ENCODE assay signal across 11 mouse cellular contexts in the genomic region with DNA sequence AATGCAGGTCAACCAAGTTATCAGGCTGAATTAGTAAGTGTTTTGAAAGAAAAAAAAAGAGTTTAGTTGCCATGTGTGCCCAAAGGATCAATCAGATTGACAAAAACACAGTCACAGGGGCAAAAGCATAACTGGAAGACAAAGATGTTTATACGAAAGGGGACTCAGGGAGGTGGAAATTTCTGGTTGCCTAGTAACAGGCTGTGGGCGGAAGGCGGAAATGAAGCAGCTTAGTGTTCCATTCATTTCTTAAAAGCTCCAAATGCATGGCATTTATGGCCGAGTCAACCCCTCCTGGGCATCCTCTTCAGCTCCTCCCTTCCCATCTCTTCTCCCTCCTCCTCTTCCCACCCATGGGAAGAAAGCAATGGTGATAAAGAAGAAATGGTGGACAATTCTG. TPM values are rescaled to one million over a fixed set of nuclear protein-coding genes. Genes with fewer than 3 reads are reported as not detected.
DNase-seq lines count a peak whose midpoint lies in the region; ATAC-seq and TF ChIP-seq lines count a peak whose summit lies in the region.
"Had no signal": no experiment of that assay in that cellular context is flagged by ENCODE, and none has a peak within 500 bp of the region (broad histone marks: within the 10 kb centered on the region; RNA-seq: fewer than 3 reads in every experiment).

No protein-coding gene starts in this region.

- H3K9ac ChIP-seq in forebrain, embryonic 11.5 days (ENCODE audit: low read length) = no peak overlapping the region
- no peak overlapping the region for H3K9ac ChIP-seq in liver, embryonic 12.5 days
- H3K9ac ChIP-seq: limb, embryonic 12.5 days had no signal

- no peaks in the 10 kb centered on the region for H3K9me3 ChIP-seq in forebrain, embryonic 11.5 days (ENCODE audit: control insufficient read depth, low read length)
- H3K9me3 ChIP-seq in liver, embryonic 12.5 days (replicated peaks) = no peaks in the 10 kb centered on the region
- H3K9me3 ChIP-seq: limb, embryonic 12.5 days had no signal

- peak; percentile 77 for ATAC-seq in forebrain, embryonic 11.5 days (replicated peaks; ENCODE audit: low FRiP score)
- no peak for ATAC-seq in liver, embryonic 12.5 days

- no peak for TF ChIP-seq CTCF in left cerebral cortex, adult 2 months (IDR thresholded peaks at IDR 0.05)

- intact Hi-C loops in left cerebral cortex, adult 2 months (cut with DNase I) = no loop called here
- intact Hi-C loops in left cerebral cortex, postnatal 4 days (cut with DNase I) = no loop called here

- H3K4me1 ChIP-seq in forebrain, embryonic 11.5 days (replicated peaks; ENCODE audit: control insufficient read depth, insufficient read depth, low read length) = peaks cover 2% of the 10 kb centered on the region; the same call in 1 of the 2 replicates
- H3K4me1 ChIP-seq in liver, embryonic 12.5 days = no peaks in the 10 kb centered on the region
- H3K4me1 ChIP-seq: limb, embryonic 12.5 days had no signal

- no peaks in the 10 kb centered on the region for H3K27me3 ChIP-seq in forebrain, embryonic 11.5 days (ENCODE audit: control insufficient read depth, insufficient read depth, low read length)
- no peaks in the 10 kb centered on the region for H3K27me3 ChIP-seq in liver, embryonic 12.5 days (replicated peaks)
- H3K27me3 ChIP-seq: limb, embryonic 12.5 days had no signal

- DNase-seq in left cerebral cortex, adult 2 months (ENCODE audit: extremely low spot score in 1 of 2, low spot score in 2 of 2) = peak in 1 of 2 experiments; percentile 43
- no peak for DNase-seq in left cerebral cortex, postnatal 4 days
- DNase-seq in forebrain, embryonic 11.5 days (ENCODE audit: low spot score) = no peak
- DNase-seq in left cerebral cortex, adult 8-10 months (ENCODE audit: low spot score in 2 of 2) = peak; percentile 25 to 46
- DNase-seq in right cerebral cortex, adult 2 months (ENCODE audit: low spot score in 2 of 2) = peak; percentile 65 to 75
- DNase-seq in cerebellum, postnatal 25 days = no peak
- no peak for DNase-seq in yolk sac, embryonic 10.5 days (ENCODE audit: low spot score)
- DNase-seq: heart, adult 11 months had no signal

- WGBS in forebrain, embryonic 11.5 days = 10% methylated on average over 4 of the region's 4 CpGs
- WGBS in liver, embryonic 12.5 days (ENCODE audit: insufficient replicate concordance) = 48% methylated on average over 4 of the region's 4 CpGs

- no peaks in the 10 kb centered on the region for H3K36me3 ChIP-seq in forebrain, embryonic 11.5 days (ENCODE audit: control insufficient read depth, insufficient read depth, low read length)
- no peaks in the 10 kb centered on the region for H3K36me3 ChIP-seq in liver, embryonic 12.5 days
- H3K36me3 ChIP-seq: limb, embryonic 12.5 days had no signal

- H3K4me3 ChIP-seq in left cerebral cortex, adult 2 months = no peak overlapping the region
- H3K4me3 ChIP-seq in forebrain, embryonic 11.5 days (ENCODE audit: low read depth, low read length) = no peak overlapping the region
- no peak overlapping the region for H3K4me3 ChIP-seq in liver, embryonic 12.5 days
- H3K4me3 ChIP-seq: limb, embryonic 12.5 days had no signal

- H3K27ac ChIP-seq in left cerebral cortex, adult 2 months = 0 out of 2 replicates have a peak overlapping the region, but pooled peaks have one; percentile 36
- no peak overlapping the region for H3K27ac ChIP-seq in forebrain, embryonic 11.5 days (ENCODE audit: low read depth, low read length)
- no peak overlapping the region for H3K27ac ChIP-seq in liver, embryonic 12.5 days
- H3K27ac ChIP-seq: limb, embryonic 12.5 days had no signal

- H3K4me2 ChIP-seq in forebrain, embryonic 11.5 days (ENCODE audit: low read depth, low read length, severe bottlenecking) = no peak overlapping the region
- H3K4me2 ChIP-seq in liver, embryonic 12.5 days = no peak overlapping the region
- H3K4me2 ChIP-seq: limb, embryonic 12.5 days had no signal

RNA-seq across cellular contexts. Expression of gene Tmprss7, which starts 3.3 kb away (rescaled TPM):
- total RNA-seq in left cerebral cortex, adult 2 months (2021) = 1 to 10 TPM; 1.4 to 3.6 TPM
- total RNA-seq in left cerebral cortex, postnatal 4 days (2021) = 1 to 10 TPM; 3.5 to 3.7 TPM
- 0.27 and 0.52 TPM in 2 replicates for polyA plus RNA-seq in forebrain, embryonic 11.5 days (2014; fragmentation: Nextera tagmentation; extraction: Ambion mirVana)
- 1 to 10 TPM; 1.3 to 3.3 (median 1.8) TPM for total RNA-seq in left cerebral cortex, adult 8-10 months (2022)
- 0.29 and 0.44 TPM in 2 replicates for polyA plus RNA-seq in liver, embryonic 12.5 days (2016; fragmentation: Nextera tagmentation; extraction: Ambion mirVana)

RNA-seq across cellular contexts. Expression of gene Tagln3, which starts 34.2 kb away (rescaled TPM):
- total RNA-seq in left cerebral cortex, adult 2 months (2021) = 100 to 1,000 TPM; 320 to 326 TPM
- total RNA-seq in left cerebral cortex, postnatal 4 days (2021) = 100 to 1,000 TPM; 181 to 201 TPM
- polyA plus RNA-seq in forebrain, embryonic 11.5 days (2014; fragmentation: Nextera tagmentation; extraction: Ambion mirVana) = 212 and 237 TPM in 2 replicates
- total RNA-seq in left cerebral cortex, adult 8-10 months (2022) = 100 to 1,000 TPM; 282 to 335 (median 308) TPM
- 0.76 and 0.77 TPM in 2 replicates for polyA plus RNA-seq in liver, embryonic 12.5 days (2016; fragmentation: Nextera tagmentation; extraction: Ambion mirVana)

RNA-seq across cellular contexts. Expression of gene BC016579, which starts 36.3 kb away (rescaled TPM):
- total RNA-seq in left cerebral cortex, adult 2 months (2021) = under 1 TPM; 0.21 to 0.52 TPM
- total RNA-seq in left cerebral cortex, postnatal 4 days (2021) = not detected
- polyA plus RNA-seq in forebrain, embryonic 11.5 days (2014; fragmentation: Nextera tagmentation; extraction: Ambion mirVana) = 0.20 TPM in 1 of 2 replicates, not detected in the other
- under 1 TPM in 3 of 4 experiments, not detected in 1; 0.16 to 0.55 (median 0.25) TPM for total RNA-seq in left cerebral cortex, adult 8-10 months (2022)
- polyA plus RNA-seq in liver, embryonic 12.5 days (2016; fragmentation: Nextera tagmentation; extraction: Ambion mirVana) = 0.44 and 0.54 TPM in 2 replicates
- total RNA-seq: neutrophil, adult 5-6 weeks had no signal

RNA-seq across cellular contexts. Expression of gene Abhd10, which starts 52.6 kb away (rescaled TPM):
- total RNA-seq in left cerebral cortex, adult 2 months (2021) = 10 to 100 TPM; 21.6 to 23.7 TPM
- total RNA-seq in left cerebral cortex, postnatal 4 days (2021) = 10 to 100 TPM; 19.8 to 24.8 TPM
- polyA plus RNA-seq in forebrain, embryonic 11.5 days (2014; fragmentation: Nextera tagmentation; extraction: Ambion mirVana) = 36.2 and 39.0 TPM in 2 replicates
- 10 to 100 TPM; 18.8 to 25.5 (median 25.4) TPM for total RNA-seq in left cerebral cortex, adult 8-10 months (2022)
- 22.7 and 24.3 TPM in 2 replicates for polyA plus RNA-seq in liver, embryonic 12.5 days (2016; fragmentation: Nextera tagmentation; extraction: Ambion mirVana)

Comparison
In these comparisons a context has a peak if more than half of its experiments do, and no peak if none do; other contexts are left out.
1. DNase-seq: peak in left cerebral cortex, adult 8-10 months (2 of 2) and right cerebral cortex, adult 2 months (2 of 2); none in left cerebral cortex, postnatal 4 days (single experiment), forebrain, embryonic 11.5 days (single experiment), cerebellum, postnatal 25 days (0 of 2) and yolk sac, embryonic 10.5 days (single experiment).